Mouse (Mus musculus): Measurements from ENCODE around the gene Slc5a5.

DNA sequence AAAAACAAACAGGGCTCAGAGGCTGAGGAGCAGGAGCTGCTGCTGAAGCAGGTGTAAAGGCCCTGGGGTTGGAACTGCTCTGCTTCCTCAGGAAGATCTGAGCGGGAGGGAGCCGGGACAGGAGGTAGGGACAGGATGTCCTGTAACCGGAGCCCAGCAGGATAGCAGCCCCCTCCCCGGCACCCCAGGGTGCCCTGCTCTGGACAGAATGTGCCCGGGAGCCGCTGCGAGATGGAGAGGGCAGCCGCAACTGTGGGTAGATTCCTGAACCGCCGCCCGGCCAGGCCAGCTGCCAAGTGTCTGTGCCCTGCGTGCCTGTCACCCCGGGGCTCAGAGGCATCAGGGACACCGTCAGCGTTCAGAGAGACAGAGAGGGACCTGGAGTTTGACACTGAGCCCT lies 59.0 kb downstream of the Slc5a5 start:
- no peak for TF ChIP-seq GATA1 (IDR thresholded peaks at IDR 0.05; ENCODE audit: borderline replicate concordance, low read length)
- TF ChIP-seq FLI1 (IDR thresholded peaks at IDR 0.05; ENCODE audit: low read length): no peak
